Mouse (Mus musculus) small intestine, adult 2 months (tissue): ENCODE measurements around the gene Ago3. TPM values are rescaled to one million over a fixed set of nuclear protein-coding genes. Genes with fewer than 3 reads are reported as not detected.
A peak's percentile ranks its signal among the peaks of the same experiment; 100 is the strongest.

ENCODE experiments used
- H3K27ac ChIP-seq: fragments of 200-500 bp; 2 replicates; pipeline ENCODE4 v1.5.1; 2012; ENCODE audit warnings: low read depth, low read length, control low read depth, inconsistent platforms; ENCODE audit not compliant: insufficient read depth
- H3K27me3 ChIP-seq: fragments of 200-500 bp; 2 replicates; pipeline ENCODE4 v1.6.1; 2012; ENCODE audit warnings: mild to moderate bottlenecking, moderate library complexity, low read length, inconsistent platforms; ENCODE audit not compliant: control insufficient read depth, insufficient read depth
- H3K36me3 ChIP-seq: fragments of 200-500 bp; 2 replicates; pipeline ENCODE4 v1.6.1; 2012; ENCODE audit warnings: mild to moderate bottlenecking, low read length, control low read depth, inconsistent platforms; ENCODE audit not compliant: control insufficient read depth, insufficient read depth
- H3K4me1 ChIP-seq: fragments of 200-500 bp; 2 replicates; pipeline ENCODE4 v1.6.1; 2012; ENCODE audit warnings: low read length, inconsistent platforms, mixed read lengths; ENCODE audit not compliant: control insufficient read depth, insufficient read depth, insufficient read length
- H3K4me3 ChIP-seq: fragments of 200-500 bp; 2 replicates; pipeline ENCODE4 v1.5.1; 2012; ENCODE audit warnings: low read depth, mild to moderate bottlenecking, control low read depth, inconsistent platforms, low read length, moderate library complexity
- CTCF ChIP-seq: fragments of 200-500 bp; IDR thresholded peaks from 2 replicates; pipeline ENCODE4 v1.5.1; 2012; ENCODE audit warnings: low read depth, mild to moderate bottlenecking, control low read depth, inconsistent platforms, low read length, moderate library complexity, mixed read lengths; ENCODE audit not compliant: insufficient replicate concordance, insufficient read length; ENCODE audit errors: extremely low read depth
- POLR2A ChIP-seq: fragments of 200-500 bp; IDR thresholded peaks from 2 replicates; pipeline ENCODE4 v1.6.1; 2012; ENCODE audit warnings: low read depth, mild to moderate bottlenecking, control low read depth, inconsistent platforms, low read length, moderate library complexity
- WGBS: fragments of 180-500 bp; shearing (Covaris S2); methylation state at CpG from one replicate; pipeline ENCODE4 v1.1.7; 2018; 5-methylcytosine and 5-hydroxymethylcytosine counted together
- polyA plus RNA-seq: library from polyadenylated mRNA; depleted of rRNA; stranded (reverse); fragments of >200 nt; gene quantifications from 2 replicates; pipeline ENCODE4 v1.2.3, GENCODE M21; 2012; rRNA removed

Ago3 gene
- polyA plus RNA-seq, 1 experiment = 12.4 TPM

GRCm38 (mm10) chr4:126287302-126287995 is 141.9 kb downstream of the Ago3 start:
- no peak overlapping the region for H3K4me3 ChIP-seq
- no peaks in the 10 kb centered on the region for H3K36me3 ChIP-seq
- peaks cover 3% of the 10 kb centered on the region; the same call in 1 of the 2 replicates for H3K4me1 ChIP-seq
- TF ChIP-seq POLR2A = no peak
- TF ChIP-seq CTCF = no peak
- H3K27me3 ChIP-seq = peaks cover 33% of the 10 kb centered on the region
- no peak overlapping the region for H3K27ac ChIP-seq
- 34% methylated on average over 11 of the region's 11 CpGs for WGBS

GRCm38 (mm10) chr4:126286492-126286891 is 142.9 kb downstream of the Ago3 start, which contains the start of gene Col8a2:
Col8a2 (plus strand) TSS chr4:126286793.
- WGBS = 2% methylated on average over 42 of the region's 42 CpGs
- H3K36me3 ChIP-seq = no peaks in the 10 kb centered on the region
- H3K4me3 ChIP-seq = peak within 1 kb of the TSS; percentile 49
- H3K27me3 ChIP-seq = peaks cover 33% of the 10 kb centered on the region
- H3K27ac ChIP-seq = no peak within 1 kb of the TSS
- H3K4me1 ChIP-seq = peaks cover 3% of the 10 kb centered on the region; the same call in 1 of the 2 replicates
- TF ChIP-seq CTCF (no peak), POLR2A (no peak)

GRCm38 (mm10) chr4:126283582-126283981 is 145.8 kb downstream of the Ago3 start:
- no peak overlapping the region for H3K4me3 ChIP-seq
- TF ChIP-seq POLR2A (no peak), CTCF (no peak)
- peaks cover 33% of the 10 kb centered on the region for H3K27me3 ChIP-seq
- WGBS = 71% methylated on average over 8 of the region's 8 CpGs
- no peaks in the 10 kb centered on the region for H3K36me3 ChIP-seq
- peaks cover 3% of the 10 kb centered on the region; the same call in 1 of the 2 replicates for H3K4me1 ChIP-seq
- no peak overlapping the region for H3K27ac ChIP-seq

GRCm38 (mm10) chr4:126281706-126282105 is 147.7 kb downstream of the Ago3 start:
- 59% methylated on average over 9 of the region's 9 CpGs for WGBS
- Histone ChIP-seq H3K4me1 (peaks cover 3% of the 10 kb centered on the region; the same call in 1 of the 2 replicates), H3K36me3 (no peaks in the 10 kb centered on the region), H3K4me3 (no peak overlapping the region), H3K27ac (no peak overlapping the region), H3K27me3 (peaks cover 15% of the 10 kb centered on the region)
- TF ChIP-seq CTCF (no peak), POLR2A (no peak)

Other genes starting within 250 kb of the Ago3 start
- gene Thrap3, start 226.8 kb downstream of the Ago3 start, polyA plus RNA-seq = 10.0 and 22.1 TPM in 2 replicates
- 40.2 and 47.3 TPM in 2 replicates for gene Map7d1, start 173.2 kb downstream of the Ago3 start, polyA plus RNA-seq
- gene Trappc3, start 167.2 kb downstream of the Ago3 start, polyA plus RNA-seq = 12.6 and 21.4 TPM in 2 replicates
- 0.55 and 0.77 TPM in 2 replicates for gene Col8a2, start 142.8 kb downstream of the Ago3 start, polyA plus RNA-seq
- gene Adprhl2, start 107.9 kb downstream of the Ago3 start, polyA plus RNA-seq = 25.3 and 33.9 TPM in 2 replicates
- 0.38 and 1.0 TPM in 2 replicates for gene Tekt2, start 103.9 kb downstream of the Ago3 start, polyA plus RNA-seq
- 7.2 and 13.0 TPM in 2 replicates for gene Ago1, start 39.0 kb upstream of the Ago3 start, polyA plus RNA-seq
- 0.22 and 0.63 TPM in 2 replicates for gene Ago4, start 103.9 kb upstream of the Ago3 start, polyA plus RNA-seq
- gene Clspn, start 127.4 kb upstream of the Ago3 start, polyA plus RNA-seq = 0.20 and 0.53 TPM in 2 replicates
- gene 5730409E04Rik, start 180.3 kb upstream of the Ago3 start, polyA plus RNA-seq = 3.2 and 4.3 TPM in 2 replicates
- 97.2 and 154 TPM in 2 replicates for gene Psmb2, start 248.1 kb upstream of the Ago3 start, polyA plus RNA-seq